Mouse (Mus musculus): ENCODE results near the gene Tbkbp1. TPM values are rescaled to one million over a fixed set of nuclear protein-coding genes. Genes with fewer than 3 reads are reported as not detected.

The Tbkbp1 gene
- total RNA-seq, 2 experiments from 2014 or later = 5.2 to 6.5 TPM

GRCm38 (mm10) chr11:97098791-97099190 is 52.5 kb downstream of the Tbkbp1 start:
- intact Hi-C loops (cut with DNase I; ENCODE audit: low total_unique reads) = no loop called here
- DNase-seq = peak; percentile 70

- no peak for DNase-seq
- intact Hi-C loops (cut with DNase I; ENCODE audit: low total_unique reads) = no loop called here
These were observed 56.7 kb downstream of the Tbkbp1 start for GRCm38 (mm10) chr11:97094600-97094999.

- intact Hi-C loops (cut with DNase I; ENCODE audit: low total_unique reads) = no loop called here
- no peak for DNase-seq
These were observed 64.9 kb downstream of the Tbkbp1 start for GRCm38 (mm10) chr11:97086365-97086764.

Small RNA genes lying within 50 kb of the gene (microRNA-seq; reads per million reads assigned to microRNA genes)
- 0 to 0.64 reads per million in 2 experiments for gene Mir7235

Other genes starting within 250 kb of the Tbkbp1 start
- gene Cdk5rap3, start 235.0 kb downstream of the Tbkbp1 start, total RNA-seq (2021) = 10 to 100 TPM; 26.5 to 30.0 TPM
- gene Prr15l, start 223.4 kb downstream of the Tbkbp1 start, total RNA-seq (2021) = not detected
- 1 to 10 TPM; 8.5 to 9.5 TPM for gene Pnpo, start 207.5 kb downstream of the Tbkbp1 start, total RNA-seq (2021)
- gene Sp2, start 168.5 kb downstream of the Tbkbp1 start, total RNA-seq (2021) = 10 to 100 TPM; 13.1 to 13.6 TPM
- under 1 TPM; 0.10 to 0.11 TPM for gene Sp6, start 138.1 kb downstream of the Tbkbp1 start, total RNA-seq (2021)
- gene Scrn2, start 121.6 kb downstream of the Tbkbp1 start, total RNA-seq (2021) = 10 to 100 TPM in 1 of 2 experiments, 1 to 10 TPM in 1; 8.9 to 10.4 TPM
- gene Lrrc46, start 110.1 kb downstream of the Tbkbp1 start, total RNA-seq (2021) = not detected
- gene Mrpl10, start 109.9 kb downstream of the Tbkbp1 start, total RNA-seq (2021) = 10 to 100 TPM; 39.8 to 44.0 TPM
- gene Osbpl7, start 100.9 kb downstream of the Tbkbp1 start, total RNA-seq (2021) = 1 to 10 TPM; 2.7 to 3.3 TPM
- gene Tbx21, start 36.2 kb downstream of the Tbkbp1 start, total RNA-seq (2021) = 1 to 10 TPM in 1 of 2 experiments, under 1 TPM in 1; 0.97 to 1.4 TPM
- gene Kpnb1, start 36.4 kb upstream of the Tbkbp1 start, total RNA-seq (2021) = 10 to 100 TPM; 55.8 to 65.2 TPM
- 10 to 100 TPM; 46.3 to 54.3 TPM for gene Npepps, start 129.1 kb upstream of the Tbkbp1 start, total RNA-seq (2021)
- gene Mrpl45, start 164.2 kb upstream of the Tbkbp1 start, total RNA-seq (2021) = 10 to 100 TPM; 32.0 to 36.0 TPM
- under 1 TPM in 1 of 2 experiments, not detected in 1; 0.27 TPM for gene Gpr179, start 200.6 kb upstream of the Tbkbp1 start, total RNA-seq (2021)
- gene Socs7, start 211.1 kb upstream of the Tbkbp1 start, total RNA-seq (2021) = 10 to 100 TPM; 32.4 to 36.2 TPM